Mouse (Mus musculus): ENCODE results near the gene Prickle2.

The Prickle2 gene

DNA sequence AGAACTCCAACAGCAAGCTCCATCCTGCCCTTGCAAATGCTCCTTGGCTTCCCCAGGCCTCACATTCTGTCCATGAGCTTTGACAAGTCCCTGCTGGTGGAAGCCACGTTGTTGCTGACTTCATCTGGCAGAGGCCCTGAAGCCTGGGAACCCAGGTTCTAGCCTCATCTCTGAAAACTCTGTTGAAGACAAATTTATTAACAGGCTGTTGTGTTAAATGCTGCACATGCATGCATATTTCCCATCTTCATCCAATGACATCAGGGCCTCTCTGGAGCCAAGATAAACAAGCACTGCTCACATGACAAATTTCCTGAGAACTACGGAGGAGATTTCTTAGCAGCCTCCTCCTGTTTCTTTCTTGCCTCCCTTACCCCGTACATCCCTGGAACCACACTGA, 259.3 kb downstream of the Prickle2 start:
- no peak for DNase-seq (ENCODE audit: low spot score)

DNA sequence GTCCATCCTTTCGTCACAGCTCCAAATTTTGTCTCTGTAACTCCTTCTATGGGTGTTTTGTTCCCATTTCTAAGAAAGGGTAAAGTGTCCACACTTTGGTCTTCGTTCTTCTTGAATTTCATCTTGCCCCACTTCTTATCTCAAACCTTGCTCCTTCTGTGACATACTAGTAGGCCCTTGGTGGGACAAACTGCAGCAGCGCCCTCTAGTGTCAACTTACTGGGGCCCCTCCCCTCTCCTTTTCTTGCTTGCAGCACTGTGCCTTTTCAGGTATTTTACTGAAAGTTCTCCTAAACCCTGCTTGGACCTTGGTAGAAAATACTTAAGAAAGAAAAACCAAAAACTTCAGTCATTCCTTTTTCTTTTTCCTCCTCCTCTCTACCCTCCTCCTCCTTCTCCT, 264.8 kb downstream of the Prickle2 start:
- DNase-seq (ENCODE audit: low spot score), result no peak

DNA sequence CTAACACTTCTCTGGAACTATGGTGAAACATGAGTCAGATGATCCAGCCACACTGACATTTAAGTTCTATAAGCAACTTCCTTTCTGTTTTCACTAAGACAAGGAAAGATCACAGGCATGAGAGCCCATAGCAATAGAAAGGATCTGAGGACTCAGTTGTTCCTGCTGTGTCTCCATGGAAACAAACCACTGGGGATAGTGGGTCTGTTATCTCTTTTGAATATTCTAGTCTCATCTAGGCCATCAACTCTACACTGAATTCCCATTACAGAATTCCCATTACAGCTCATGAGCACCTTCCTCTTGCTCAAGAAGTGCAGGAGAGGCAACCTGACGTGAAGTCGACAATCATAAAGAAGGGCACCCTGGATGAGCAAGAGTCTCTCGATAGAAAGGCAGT, 265.7 kb downstream of the Prickle2 start:
- no peak for DNase-seq (ENCODE audit: low spot score)

DNA sequence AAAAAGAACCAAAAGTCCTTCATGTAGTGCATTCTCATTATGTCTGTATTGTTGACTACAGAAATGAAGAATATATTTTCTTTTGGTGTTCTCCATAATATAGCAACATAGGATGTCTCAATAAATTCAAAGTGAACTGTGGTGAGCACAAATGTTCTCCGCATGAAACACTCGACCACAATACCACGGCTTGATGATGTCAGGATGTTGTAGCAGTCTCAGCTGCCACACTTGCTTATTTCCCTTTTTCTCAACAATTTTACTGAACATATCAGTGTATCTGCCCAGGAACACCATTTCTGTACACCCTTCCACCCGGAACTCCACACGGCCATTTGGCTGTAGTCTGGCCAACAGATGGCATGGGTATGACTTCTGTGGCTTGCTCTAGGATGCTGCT, 273.8 kb downstream of the Prickle2 start:
- DNase-seq (ENCODE audit: low spot score), result no peak

DNA sequence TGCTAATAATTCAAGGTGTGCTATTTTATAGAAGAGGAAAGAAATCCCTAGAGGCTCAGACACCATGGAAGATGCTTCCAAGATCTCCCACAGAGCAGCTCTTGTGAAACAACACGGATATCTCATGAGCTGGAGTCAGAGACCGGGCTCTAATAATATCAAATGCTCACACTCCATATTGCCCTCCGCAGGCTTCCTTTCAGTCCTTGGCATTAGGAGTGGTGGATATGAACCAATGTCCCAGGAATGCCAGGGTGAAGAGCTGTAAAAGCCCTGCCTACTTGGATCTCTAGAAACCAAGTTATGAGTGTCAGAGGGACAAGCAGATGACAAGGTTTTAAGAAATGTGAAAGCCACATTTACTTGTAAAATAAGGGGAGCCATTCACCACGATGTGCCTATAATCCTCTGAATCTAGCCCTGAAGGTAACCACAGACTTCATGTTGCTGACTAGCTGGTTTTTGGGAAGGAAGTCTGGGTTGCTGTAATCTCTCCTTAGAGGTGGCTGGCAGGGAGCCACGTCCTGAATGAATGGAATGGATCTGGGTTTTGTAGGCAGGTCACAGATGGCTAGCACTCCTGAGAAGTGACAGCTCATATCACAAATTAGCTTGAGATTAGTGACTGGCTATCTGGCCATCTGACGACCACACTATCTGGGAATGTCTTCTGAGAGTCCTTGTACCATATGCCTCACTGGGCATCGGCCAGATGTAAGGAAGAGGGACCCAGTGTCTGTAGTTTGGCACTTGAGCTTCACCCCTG, 278.4 kb downstream of the Prickle2 start:
- no peak for DNase-seq (ENCODE audit: low spot score)

DNA sequence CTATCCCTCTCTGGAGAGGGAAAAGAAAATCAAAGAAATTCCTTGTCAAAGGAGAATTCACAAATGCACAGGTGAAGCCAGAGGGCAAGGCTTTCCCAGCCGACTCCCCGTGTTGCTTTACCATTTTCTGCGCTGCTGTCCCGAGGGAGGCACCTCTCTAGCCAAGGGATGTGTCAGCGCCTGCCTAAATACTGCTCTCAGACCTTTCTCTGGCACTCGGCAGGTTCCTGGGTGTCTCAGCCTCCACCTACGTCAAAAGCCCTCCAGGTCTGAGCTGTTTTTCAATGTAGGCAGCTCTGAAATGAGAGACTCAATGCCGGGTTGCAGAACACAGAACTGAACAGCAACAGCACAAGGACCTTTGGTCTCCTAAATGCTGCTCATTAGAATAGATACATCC, 280.1 kb downstream of the Prickle2 start:
- no peak for DNase-seq (ENCODE audit: low spot score)

DNA sequence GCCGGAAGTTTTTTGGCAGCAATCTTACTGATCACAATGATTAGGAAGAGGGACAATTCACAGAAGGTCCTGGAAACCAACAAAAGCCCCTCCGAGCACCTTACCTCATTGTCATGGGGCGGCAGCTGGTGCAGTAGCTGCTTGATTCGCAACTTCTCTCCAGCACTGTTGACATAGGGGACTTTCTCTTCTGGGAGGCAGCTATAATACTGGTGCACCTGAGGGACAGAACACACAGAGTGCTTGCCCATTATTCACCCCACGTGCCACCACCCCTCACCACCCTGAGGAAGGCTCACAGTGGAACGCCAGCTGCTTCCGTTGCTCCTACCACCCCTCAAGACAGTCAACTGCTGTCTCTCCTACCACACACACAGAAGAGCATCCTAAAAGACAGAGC, 280.5 kb downstream of the Prickle2 start:
- DNase-seq (ENCODE audit: low spot score), result no peak

DNA sequence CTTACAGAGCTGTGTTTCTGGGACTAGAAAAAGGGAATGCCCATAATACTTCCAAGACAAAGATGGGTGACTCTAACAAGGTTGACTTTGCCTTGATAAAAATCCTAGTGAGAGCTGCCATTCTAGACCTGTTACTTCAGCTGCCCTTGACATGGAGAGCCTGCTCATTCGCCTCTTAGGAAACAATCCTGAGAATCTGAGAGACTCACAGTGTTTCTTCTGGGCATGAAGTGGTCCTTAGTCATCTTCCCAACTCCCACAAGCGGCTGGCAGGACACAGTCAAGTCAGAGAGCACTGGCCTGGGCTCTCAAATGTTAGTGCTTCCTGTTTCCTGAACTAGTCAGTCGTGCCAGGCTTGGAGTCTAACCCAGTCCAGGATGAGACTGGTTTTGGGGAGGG, 281.0 kb downstream of the Prickle2 start:
- no peak for DNase-seq (ENCODE audit: low spot score)

DNA sequence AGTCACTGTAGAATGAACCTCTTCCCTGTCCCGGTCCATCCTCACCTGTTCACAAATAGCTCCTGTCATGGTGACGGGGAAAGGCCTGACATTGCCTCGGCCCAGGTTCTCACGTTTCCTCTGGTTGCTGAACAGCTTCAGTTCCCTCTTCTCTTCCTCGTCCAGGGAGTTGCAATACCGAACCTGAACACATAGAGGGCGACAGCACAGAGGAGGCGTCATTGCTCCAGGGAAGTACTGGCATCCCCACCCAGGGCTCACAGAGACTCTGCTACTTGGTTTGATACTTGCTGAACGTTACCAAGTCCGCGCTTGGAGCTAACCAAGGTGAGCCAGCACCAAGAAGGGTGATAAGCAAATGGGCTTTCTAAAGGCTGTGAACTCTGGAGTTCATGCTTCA, 283.7 kb downstream of the Prickle2 start:
- no peak for DNase-seq (ENCODE audit: low spot score)

DNA sequence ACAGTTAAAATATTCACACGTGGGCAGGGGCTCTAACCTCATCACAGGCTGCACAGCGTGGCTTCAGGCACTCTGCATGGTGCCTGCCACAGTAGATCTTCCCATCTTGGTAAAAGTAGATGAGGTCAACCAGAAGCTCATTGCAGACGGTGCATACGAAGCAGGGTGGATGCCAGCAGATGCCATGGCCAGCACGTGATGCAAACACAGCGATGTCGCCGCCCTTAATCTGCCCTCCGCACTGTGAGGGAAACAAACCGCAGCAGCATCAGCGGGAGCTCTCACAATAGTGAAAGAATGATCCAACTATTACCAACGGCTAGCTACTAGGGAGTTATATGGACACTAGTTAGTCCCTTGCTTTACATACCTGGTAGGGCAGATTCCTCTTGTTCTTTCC, 285.8 kb downstream of the Prickle2 start:
- DNase-seq (ENCODE audit: low spot score), result no peak

DNA sequence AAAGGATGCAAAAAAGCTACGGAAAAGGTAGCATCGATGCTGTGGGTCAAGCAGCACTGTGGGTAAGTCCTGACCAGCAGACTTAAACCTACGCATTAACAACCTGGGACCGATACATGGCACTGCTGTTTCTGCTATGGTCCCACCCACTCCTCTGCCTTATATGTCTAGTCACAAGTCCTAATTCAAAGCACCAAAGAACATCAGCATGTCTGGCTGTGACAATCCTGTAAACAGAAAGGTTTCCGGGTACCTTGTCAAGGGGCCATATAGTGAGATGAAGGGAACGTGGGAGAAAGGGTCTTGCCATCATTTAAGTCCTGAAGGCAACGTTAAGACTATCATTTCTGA, 290.6 kb downstream of the Prickle2 start:
- no peak for DNase-seq (ENCODE audit: low spot score)

DNA sequence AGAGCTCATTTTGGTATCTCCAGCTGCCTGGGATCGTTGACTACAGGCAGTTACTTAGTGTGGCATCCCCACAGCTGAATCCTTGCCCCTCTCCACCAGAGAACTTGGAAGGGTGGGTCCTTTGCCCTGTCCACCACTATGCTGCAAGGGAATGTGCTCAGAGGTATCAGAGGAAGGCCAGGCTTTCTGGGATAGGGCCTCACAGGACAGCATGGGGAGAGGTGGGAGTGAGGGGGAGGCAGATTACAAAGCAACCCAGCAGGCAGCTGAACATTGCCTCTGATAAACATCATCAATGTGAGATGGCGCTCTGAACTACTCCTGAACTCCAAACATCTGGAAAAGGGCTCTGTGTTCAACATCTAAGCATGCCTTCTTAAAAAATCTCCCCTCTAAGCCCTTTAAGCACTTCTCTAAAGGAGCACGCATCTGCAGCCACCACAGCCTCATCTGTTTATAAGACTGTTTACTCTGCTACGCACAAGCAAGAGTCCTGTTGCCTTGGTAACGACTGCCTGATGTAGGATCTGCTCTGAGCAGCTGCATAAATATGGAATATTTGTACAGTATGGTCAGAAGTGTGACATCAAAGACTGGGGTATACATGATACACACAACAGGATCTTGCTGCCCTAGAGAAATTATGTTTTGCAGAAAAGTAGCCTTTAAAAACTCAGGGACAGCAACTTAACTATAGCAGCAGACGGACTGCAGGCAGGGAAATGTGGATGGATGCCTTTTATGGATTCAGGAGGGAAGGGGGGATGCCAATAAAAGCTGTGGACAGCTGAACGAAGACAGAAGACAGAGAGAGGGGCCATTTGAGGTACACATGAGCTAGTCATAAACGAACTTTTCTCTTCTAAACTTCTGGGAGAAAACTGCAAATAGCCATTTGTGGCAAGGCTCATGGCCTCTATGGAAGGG, 291.2 kb downstream of the Prickle2 start:
- no peak for DNase-seq (ENCODE audit: low spot score)

DNA sequence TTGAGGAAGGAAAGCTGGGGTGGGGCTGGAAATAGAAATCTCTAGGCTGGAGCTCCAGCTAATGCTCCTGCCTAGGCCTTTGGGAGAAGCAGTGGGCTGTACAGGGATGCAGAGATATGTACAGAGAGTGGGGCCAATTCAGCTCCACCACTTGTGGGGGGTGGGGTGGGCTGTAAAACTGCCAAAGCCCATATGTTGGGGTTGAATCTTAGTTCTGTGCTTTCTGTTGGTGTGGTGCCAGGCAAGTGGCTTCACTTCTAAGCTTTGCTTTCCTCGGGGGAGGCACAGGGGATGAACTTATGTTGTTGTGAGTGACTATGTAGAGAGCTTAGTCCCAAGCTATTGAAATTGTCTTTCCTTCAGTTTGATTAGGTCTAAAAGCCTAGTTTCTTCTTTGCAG, 292.0 kb downstream of the Prickle2 start:
- DNase-seq (ENCODE audit: low spot score), result no peak

DNA sequence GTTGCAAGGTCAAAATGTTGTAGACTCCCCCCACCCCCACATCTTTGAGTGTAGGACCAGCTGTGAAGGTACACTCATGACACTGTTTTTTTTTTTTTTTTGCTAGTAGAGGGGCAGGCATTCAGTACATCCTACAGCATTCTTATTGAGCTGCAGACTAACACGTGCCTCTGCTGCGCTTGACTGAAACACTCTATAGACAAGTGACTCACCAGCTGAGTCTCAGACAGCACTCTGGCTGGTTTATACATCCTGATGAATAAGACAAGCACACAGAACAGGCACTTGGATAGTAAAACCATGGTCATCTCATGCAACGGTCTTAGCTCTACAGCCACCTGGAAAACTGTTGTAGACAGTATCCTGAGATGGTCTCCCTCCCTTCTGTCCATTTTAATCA, 296.2 kb downstream of the Prickle2 start:
- no peak for DNase-seq (ENCODE audit: low spot score)

DNA sequence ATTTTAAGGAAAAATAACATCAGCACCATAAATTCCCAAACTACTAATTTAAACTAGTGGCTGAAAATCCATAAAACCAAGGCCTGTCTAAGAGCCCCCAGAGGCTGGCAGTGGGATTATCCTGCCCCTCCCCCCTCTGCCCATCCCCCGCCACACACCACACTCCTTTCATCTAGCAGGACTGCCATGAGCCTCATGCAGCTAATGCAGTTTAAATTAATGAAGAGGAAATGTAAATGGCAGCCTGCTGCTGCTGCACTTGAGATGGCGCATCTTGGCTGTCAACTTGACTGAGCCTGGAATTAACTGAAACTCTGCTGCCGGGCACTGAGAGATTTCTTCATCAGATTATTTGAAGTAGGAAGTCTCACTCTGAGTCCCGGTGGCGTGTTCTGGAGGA, 298.7 kb downstream of the Prickle2 start:
- DNase-seq (ENCODE audit: low spot score), result no peak

DNA sequence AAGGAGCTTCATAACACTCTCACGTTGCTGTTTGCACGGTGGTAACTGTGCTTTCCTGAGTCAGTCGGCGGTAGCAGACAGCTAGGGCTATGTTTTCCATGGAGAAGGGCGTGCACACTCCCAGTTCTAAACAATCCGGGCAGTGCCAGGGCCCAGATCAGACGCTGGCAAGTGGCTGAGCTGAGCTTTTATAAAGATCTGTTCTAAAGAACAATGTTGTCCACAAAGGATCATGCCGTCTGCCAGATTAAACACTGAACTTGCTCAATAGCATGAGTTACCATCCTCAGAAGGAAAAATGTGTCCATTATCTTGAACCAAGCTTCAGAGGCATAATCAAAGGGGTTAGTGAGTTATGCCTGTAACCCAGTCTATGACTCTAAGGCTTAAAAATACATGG, 300.4 kb downstream of the Prickle2 start:
- no peak for DNase-seq (ENCODE audit: low spot score)

DNA sequence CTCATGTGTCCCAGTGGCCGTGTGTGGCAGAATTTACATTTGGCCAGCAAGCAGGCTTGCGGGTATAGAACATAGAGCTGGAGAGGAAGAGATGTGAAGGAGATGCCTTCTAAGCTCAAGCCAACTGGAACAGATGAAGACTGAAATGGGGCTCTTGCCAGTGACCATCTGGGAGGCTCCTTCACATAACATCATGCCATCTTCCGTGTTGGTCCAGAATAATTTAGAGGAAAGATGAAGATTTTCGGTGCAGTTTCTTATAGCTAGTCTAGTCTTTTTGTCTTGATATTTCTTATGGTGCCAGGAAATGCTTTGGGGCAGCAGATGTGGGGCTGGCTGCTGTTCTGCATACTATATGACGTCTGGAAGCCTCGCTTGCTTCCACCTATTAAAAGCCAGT, 308.1 kb downstream of the Prickle2 start:
- DNase-seq (ENCODE audit: low spot score), result no peak

DNA sequence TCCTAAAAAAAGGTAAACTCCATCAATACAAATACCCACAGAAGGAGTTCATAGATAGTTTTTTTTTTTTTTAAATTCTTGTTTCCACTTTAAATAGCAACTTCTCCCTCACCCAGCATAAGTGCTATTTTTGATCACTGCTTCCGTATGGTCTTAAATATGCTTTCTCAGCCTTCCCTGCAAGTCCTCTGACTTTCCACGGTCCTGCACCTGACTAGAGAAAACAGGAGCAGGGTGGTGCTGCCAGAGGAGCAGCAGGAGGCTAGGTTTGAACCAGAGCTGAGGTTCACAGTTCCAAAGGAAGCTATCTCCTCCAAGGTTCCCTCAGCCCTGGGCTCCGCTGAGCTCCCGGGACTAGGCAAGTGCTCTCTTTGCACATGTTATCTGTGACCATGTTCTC, 310.4 kb downstream of the Prickle2 start:
- no peak for DNase-seq (ENCODE audit: low spot score)

DNA sequence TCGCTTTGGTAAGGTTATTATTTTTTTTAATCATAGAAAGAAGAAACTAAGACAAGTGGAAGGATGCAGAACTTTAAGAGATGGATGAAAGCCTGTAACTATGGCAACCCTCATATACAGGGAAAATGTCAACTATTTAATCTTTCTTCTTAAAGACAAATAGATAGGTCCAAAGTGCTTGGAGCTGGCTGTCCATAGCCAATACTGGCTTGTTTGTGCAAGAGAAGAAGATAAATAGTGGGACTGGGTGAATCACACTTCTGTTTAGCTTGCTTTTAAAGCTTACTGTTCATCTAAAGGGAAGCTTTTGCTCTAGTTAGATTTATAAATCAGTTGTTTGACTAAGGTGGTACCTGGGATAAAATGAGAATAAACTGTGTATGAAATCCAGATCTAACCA, 310.8 kb downstream of the Prickle2 start:
- no peak for DNase-seq (ENCODE audit: low spot score)

DNA sequence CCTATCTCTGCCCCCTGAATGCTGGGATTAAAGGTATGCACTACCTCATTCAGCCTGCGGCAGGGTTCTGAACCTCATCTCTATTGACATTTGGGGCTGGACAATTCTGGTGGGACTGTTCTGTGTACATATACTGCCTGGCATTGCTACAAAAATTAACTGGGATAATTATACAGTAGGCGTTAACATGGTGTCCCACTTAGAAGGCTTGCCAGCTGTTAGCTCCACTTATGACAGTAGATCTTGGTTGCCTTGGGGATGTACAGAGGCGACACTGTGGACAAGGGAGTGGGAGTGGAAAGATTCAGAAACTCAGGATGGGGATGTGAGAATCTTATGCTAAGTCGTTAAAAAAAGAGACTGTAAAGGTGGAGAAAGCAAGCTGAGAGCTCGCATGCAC, 311.3 kb downstream of the Prickle2 start:
- DNase-seq (ENCODE audit: low spot score), result no peak

DNA sequence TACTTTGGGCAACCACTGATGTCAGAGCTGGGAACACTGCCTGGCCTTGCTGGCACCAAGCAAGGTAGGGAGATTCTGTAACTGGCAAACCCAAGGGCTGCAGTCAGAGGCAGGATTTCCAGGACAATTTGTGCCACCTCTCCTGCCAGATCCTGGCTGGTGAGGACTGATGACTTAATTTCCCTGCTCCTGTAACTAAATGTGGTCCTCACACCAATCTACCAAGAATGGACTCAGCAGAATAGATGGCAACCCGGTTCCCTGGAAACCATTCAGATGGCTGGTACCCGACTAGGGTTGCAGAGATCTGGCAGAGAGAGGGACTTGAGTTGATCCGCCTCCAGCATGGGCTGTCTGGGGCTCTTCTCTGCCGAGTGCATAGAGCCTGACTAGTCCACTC, 315.6 kb downstream of the Prickle2 start:
- no peak for DNase-seq (ENCODE audit: low spot score)

DNA sequence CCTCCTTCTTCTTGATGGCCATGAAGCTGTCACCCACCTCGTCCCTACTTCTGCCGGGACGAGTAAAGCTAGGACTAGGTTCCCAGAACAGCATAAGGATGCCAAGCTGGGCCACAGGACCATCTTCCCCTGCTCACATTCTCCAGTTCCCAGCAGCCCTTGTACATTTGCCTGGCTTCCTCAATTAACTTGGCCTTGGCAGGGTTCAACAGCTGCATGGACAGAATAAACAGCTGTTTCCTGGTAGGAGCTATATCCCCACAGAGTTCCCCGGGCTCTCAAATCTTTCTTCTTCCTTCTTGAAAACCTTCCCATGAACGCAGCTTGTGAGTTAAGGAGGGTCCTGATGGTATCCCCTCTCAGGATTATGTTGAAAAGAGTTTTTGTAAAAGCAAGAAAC, 317.3 kb downstream of the Prickle2 start:
- DNase-seq (ENCODE audit: low spot score), result no peak

DNA sequence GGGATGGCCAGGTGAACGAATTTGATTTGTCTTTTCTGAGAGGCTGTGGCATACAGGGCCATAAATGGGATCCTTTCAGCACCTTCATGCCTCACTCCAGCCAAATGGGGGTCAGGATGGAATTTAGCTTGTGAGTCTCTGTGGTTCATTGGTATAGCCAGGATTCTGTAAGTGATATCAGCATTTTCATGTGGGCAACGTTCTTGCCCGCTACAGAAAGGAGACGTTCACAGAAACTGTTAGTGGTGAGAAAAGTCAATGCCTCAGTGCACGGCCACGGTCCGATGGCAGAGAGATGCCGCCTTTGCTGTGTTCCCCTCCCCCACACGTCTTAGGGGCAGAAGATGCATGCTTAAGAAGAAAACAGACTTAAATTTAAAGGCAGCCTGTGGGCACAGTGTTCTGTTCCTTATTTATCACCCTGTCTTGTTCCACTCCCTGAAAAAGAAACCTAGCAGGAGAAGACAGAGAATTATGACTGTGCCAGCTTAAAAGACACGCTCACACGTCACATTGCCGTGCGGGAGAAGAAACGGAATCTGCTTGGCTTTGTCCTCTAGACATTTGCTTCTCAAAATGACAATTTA, 322.7 kb downstream of the Prickle2 start:
- DNase-seq (ENCODE audit: low spot score), result no peak
